Mouse (Mus musculus) midbrain, embryonic 16.5 days (tissue): ENCODE measurements around the gene Tmem163. TPM values are rescaled to one million over a fixed set of nuclear protein-coding genes. Genes with fewer than 3 reads are reported as not detected.

Experiments
- ATAC-seq: fragments of 200-750 bp; cut with Nextera tagmentation; 2 replicates; pipeline ENCODE4 v1.8.0; 2017; ENCODE audit warnings: moderate TSS enrichment
- H3K27ac ChIP-seq: fragments of 300-500 bp; sonication (generic); 2 replicates; pipeline ENCODE4 v1.5.1; 2014; ENCODE audit warnings: mild to moderate bottlenecking, low read length, mixed read lengths
- H3K27me3 ChIP-seq: fragments of 300-500 bp; sonication (generic); 2 replicates; pipeline ENCODE4 v1.6.1; 2014; ENCODE audit warnings: low read depth, low read length, mixed read lengths; ENCODE audit not compliant: control insufficient read depth, insufficient read depth
- H3K36me3 ChIP-seq: fragments of 300-500 bp; sonication (generic); 2 replicates; pipeline ENCODE4 v1.6.1; 2014; ENCODE audit warnings: mild to moderate bottlenecking, low read length, moderate library complexity, mixed read lengths; ENCODE audit not compliant: control insufficient read depth, insufficient read depth
- H3K4me1 ChIP-seq: fragments of 300-500 bp; sonication (generic); 2 replicates; pipeline ENCODE4 v1.6.1; 2014; ENCODE audit warnings: mild to moderate bottlenecking, low read length, mixed read lengths; ENCODE audit not compliant: control insufficient read depth, insufficient read depth
- H3K4me2 ChIP-seq: fragments of 300-500 bp; sonication (generic); 2 replicates; pipeline ENCODE4 v1.6.1; 2014; ENCODE audit warnings: mild to moderate bottlenecking, low read length, mixed read lengths
- H3K4me3 ChIP-seq: fragments of 300-500 bp; sonication (generic); 2 replicates; pipeline ENCODE4 v1.5.1; 2014; ENCODE audit warnings: low read depth, mild to moderate bottlenecking, low read length, moderate library complexity, mixed read lengths
- H3K9ac ChIP-seq: fragments of 300-500 bp; sonication (generic); 2 replicates; pipeline ENCODE4 v1.6.1; 2014; ENCODE audit warnings: low read depth, low read length, mixed read lengths
- H3K9me3 ChIP-seq: fragments of 300-500 bp; sonication (generic); replicated peaks from 2 replicates; pipeline ENCODE4 v1.6.1; 2014; ENCODE audit warnings: mild to moderate bottlenecking, low read length, mixed read lengths; ENCODE audit not compliant: control insufficient read depth, poor library complexity, severe bottlenecking
- WGBS: fragments of 180-500 bp; shearing (Covaris S2); extraction: QIAGEN DNeasy Blood & Tissue Kit; methylation state at CpG from one replicate; pipeline ENCODE4 v1.1.7; 2014; 5-methylcytosine and 5-hydroxymethylcytosine counted together
- polyA plus RNA-seq: library from polyadenylated mRNA; unstranded; fragments of >200 nt; fragmentation: Nextera tagmentation; extraction: Ambion mirVana; gene quantifications from 2 replicates; pipeline ENCODE4 v1.2.1, GENCODE M21; 2015

Gene Tmem163
- polyA plus RNA-seq, 1 experiment from 2014 or later = 68.7 TPM

DNA sequence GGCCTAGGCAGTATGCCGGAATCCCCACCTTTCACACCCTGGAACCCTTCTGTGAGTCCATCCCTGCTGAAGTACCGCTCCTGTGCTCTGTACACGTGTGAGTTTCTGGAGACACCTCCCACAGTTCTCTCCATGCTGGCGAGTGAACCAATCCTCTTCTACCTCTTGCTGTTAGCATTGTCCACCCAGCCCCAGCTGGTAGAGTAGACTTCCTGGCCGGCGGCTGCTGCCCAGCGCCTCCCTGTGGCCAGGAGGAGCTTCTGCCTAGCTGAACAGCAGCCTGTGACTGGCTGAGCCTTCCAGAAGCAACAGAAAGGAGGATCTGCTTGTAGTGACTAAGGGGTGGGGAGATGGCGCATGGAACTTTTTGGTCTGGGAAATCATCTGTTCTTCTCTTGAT, 195.2 kb downstream of the Tmem163 start:
- Histone ChIP-seq H3K4me2 (no peak overlapping the region), H3K4me1 (no peaks in the 10 kb centered on the region), H3K9me3 (no peaks in the 10 kb centered on the region), H3K27me3 (no peaks in the 10 kb centered on the region), H3K27ac (no peak overlapping the region), H3K9ac (no peak overlapping the region), H3K4me3 (no peak overlapping the region), H3K36me3 (no peaks in the 10 kb centered on the region)
- 0 out of 2 replicates have a peak, but pooled peaks have one; percentile 30 for ATAC-seq
- 92% methylated on average over 8 of the region's 8 CpGs for WGBS

DNA sequence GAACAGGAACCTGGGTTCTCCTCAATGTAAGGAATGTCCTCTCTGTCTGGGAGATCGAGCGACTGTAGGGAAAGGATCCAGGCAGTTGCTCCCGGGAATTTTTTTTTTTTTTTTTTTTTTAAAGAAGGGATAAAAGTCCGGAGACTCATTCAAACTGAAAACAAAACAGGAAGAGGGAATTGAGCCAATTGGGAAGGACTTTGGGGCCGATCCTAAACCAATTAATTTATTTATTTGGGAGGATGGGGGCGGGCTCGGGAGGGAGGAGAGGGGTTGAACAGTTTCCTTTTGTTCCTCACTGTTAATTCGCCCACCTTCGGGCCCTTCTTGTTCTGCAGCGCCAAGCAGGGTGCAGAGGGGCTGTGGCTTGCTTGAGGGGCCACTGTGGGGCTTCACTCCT, 196.4 kb downstream of the Tmem163 start:
- Histone ChIP-seq H3K4me1 (no peaks in the 10 kb centered on the region), H3K27me3 (no peaks in the 10 kb centered on the region), H3K9ac (no peak overlapping the region), H3K27ac (no peak overlapping the region), H3K4me2 (no peak overlapping the region), H3K9me3 (no peaks in the 10 kb centered on the region), H3K36me3 (no peaks in the 10 kb centered on the region), H3K4me3 (no peak overlapping the region)
- WGBS = 71% methylated on average over 10 of the region's 10 CpGs
- no peak for ATAC-seq

DNA sequence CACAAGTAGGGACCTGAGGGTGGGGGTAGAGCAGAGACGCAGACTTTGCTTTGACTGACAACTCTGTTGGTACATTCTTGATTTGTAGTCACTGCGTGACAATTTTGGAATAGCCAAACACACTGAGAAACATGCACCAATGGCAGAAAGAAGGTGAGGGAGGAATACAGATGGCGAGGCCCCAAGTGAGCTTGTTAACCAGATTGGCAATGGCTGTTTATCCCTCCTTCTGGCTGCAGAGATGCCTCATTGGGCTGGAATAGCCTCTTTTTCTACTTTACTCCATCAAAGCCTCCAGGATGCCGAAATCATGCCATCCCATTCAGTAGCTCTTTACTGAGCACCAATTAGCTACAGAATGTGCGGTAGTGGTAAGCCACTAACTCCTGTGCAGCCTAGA, 203.6 kb downstream of the Tmem163 start:
- no peaks in the 10 kb centered on the region for H3K27me3 ChIP-seq
- no peak overlapping the region for H3K4me3 ChIP-seq
- peaks cover 5% of the 10 kb centered on the region; the same call in 1 of the 2 replicates for H3K36me3 ChIP-seq
- ATAC-seq = no peak
- no peaks in the 10 kb centered on the region for H3K9me3 ChIP-seq
- WGBS = 90% methylated on average over 5 of the region's 5 CpGs
- no peak overlapping the region for H3K27ac ChIP-seq
- H3K4me2 ChIP-seq = no peak overlapping the region
- no peak overlapping the region for H3K9ac ChIP-seq
- no peaks in the 10 kb centered on the region for H3K4me1 ChIP-seq

DNA sequence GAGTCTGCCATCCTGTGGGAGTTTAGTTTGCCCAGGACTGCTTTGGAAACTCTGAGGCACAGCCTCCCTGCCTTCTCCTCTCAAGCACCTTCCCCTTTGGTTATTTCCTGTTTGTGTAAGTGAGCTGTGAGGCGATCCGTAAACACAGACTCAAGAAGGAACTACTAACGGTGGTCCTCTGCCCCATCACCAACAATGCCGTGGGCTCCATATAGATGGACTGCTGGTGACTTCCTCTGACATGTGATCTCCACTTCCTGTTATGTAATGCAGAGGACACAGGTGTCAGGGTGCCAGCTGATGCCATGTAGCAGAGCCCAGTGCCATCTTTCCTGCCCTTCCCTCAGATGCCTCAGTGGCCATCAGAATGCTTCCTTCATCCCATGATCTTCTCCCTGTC, 209.2 kb downstream of the Tmem163 start:
- Histone ChIP-seq H3K9ac (no peak overlapping the region), H3K27ac (no peak overlapping the region), H3K9me3 (no peaks in the 10 kb centered on the region), H3K4me1 (no peaks in the 10 kb centered on the region), H3K4me2 (no peak overlapping the region), H3K36me3 (peaks cover 3% of the 10 kb centered on the region; the same call in 1 of the 2 replicates), H3K27me3 (no peaks in the 10 kb centered on the region), H3K4me3 (no peak overlapping the region)
- WGBS = 92% methylated on average over 4 of the region's 4 CpGs
- ATAC-seq = no peak

DNA sequence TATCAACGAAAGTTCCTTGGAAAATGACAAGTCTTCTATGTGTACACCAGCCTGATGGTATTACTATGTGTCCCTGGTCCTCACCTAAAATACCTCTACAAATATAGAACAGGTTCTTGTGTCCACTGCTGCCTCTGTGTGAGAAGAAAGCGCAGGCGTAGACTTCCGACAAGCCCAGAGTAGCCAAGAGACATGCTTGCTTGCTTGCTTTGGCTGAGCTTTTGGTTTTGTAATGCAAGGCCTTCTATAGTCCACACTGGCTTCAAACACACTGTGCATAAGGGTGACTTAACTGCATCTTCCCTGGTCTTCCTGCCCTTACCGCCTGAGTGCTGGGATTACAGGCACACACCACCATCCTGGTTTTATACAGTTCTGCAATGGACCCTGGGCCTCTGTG, 212.1 kb downstream of the Tmem163 start:
- no peak overlapping the region for H3K4me3 ChIP-seq
- no peak overlapping the region for H3K27ac ChIP-seq
- no peak overlapping the region for H3K4me2 ChIP-seq
- no peak overlapping the region for H3K9ac ChIP-seq
- peaks cover 3% of the 10 kb centered on the region; the same call in 1 of the 2 replicates for H3K36me3 ChIP-seq
- no peaks in the 10 kb centered on the region for H3K27me3 ChIP-seq
- H3K9me3 ChIP-seq = no peaks in the 10 kb centered on the region
- no peak for ATAC-seq
- H3K4me1 ChIP-seq = no peaks in the 10 kb centered on the region
- 96% methylated on average over 5 of the region's 5 CpGs for WGBS

DNA sequence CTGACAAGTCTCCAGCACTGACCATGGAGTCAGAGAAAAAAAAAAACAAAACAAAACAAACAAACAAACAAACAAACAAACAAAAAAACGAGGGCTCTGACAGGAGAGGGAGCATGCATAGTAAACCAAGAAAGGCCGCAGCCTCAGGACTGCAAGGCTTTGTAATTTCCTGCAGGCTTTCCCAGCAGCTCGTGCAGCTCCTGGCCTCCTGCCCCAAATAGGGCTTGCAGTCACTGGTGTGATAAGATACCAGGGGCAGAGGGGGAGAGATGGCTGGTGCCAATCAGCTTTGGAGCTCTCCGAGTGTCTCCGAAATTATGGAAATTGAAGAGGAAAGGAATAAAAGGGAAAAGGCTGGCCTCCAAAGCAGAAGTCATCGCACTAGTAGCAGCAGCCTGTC, 214.1 kb downstream of the Tmem163 start:
- Histone ChIP-seq H3K9ac (peak overlapping the region; percentile 35; the same call in 1 of the 2 replicates), H3K27ac (peak overlapping the region; percentile 64), H3K4me1 (no peaks in the 10 kb centered on the region), H3K4me3 (no peak overlapping the region), H3K4me2 (no peak overlapping the region), H3K27me3 (no peaks in the 10 kb centered on the region), H3K9me3 (no peaks in the 10 kb centered on the region), H3K36me3 (no peaks in the 10 kb centered on the region)
- no peak for ATAC-seq
- WGBS = 57% methylated on average over 6 of the region's 6 CpGs

DNA sequence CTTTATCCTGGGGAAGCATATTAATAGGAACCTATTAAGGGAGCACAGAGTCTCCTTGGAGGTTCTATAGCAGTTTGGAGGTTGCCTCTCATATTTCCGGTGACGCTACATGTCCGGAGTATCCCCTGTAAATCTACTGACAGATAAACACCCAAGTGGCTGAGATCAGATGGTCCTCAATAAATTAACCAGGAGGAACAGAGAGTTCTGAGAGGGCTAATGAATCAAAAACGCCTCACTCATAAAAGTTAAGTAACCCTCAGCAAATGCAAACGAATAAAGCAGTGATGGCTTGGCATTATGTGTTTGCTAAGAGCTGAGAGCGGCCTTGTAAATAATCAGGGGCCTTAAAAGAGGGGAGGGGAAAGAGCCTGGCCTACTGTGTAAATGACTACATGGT, 215.3 kb downstream of the Tmem163 start:
- no peaks in the 10 kb centered on the region for H3K27me3 ChIP-seq
- WGBS = 78% methylated on average over 6 of the region's 6 CpGs
- ATAC-seq = no peak
- no peak overlapping the region for H3K27ac ChIP-seq
- no peaks in the 10 kb centered on the region for H3K36me3 ChIP-seq
- H3K4me1 ChIP-seq = no peaks in the 10 kb centered on the region
- no peaks in the 10 kb centered on the region for H3K9me3 ChIP-seq
- no peak overlapping the region for H3K4me3 ChIP-seq
- H3K9ac ChIP-seq = no peak overlapping the region
- H3K4me2 ChIP-seq = no peak overlapping the region

DNA sequence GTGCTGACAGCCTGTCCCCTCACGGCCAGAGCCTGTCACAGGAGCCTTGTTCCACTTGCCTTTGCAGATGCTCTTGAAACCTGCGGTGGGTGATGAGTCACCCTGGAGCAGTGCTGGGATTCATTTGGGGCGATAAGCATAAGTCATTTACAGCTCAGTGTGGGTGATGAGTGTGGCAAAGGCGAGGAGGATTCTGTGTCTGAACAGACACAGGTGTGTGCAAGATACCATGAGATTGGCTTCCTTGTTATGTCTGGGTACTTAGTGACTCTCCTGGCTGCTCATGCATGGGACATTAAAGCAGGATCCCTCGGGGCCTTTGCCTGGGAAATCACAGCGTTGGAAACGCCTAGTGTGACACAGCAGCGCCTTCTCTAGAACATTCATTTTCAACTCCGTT, 218.3 kb downstream of the Tmem163 start:
- Histone ChIP-seq H3K4me3 (no peak overlapping the region), H3K27ac (no peak overlapping the region), H3K9ac (no peak overlapping the region), H3K27me3 (no peaks in the 10 kb centered on the region), H3K9me3 (no peaks in the 10 kb centered on the region), H3K4me2 (no peak overlapping the region), H3K4me1 (peaks cover 6% of the 10 kb centered on the region; the same call in 1 of the 2 replicates), H3K36me3 (no peaks in the 10 kb centered on the region)
- no peak for ATAC-seq
- 75% methylated on average over 9 of the region's 9 CpGs for WGBS

DNA sequence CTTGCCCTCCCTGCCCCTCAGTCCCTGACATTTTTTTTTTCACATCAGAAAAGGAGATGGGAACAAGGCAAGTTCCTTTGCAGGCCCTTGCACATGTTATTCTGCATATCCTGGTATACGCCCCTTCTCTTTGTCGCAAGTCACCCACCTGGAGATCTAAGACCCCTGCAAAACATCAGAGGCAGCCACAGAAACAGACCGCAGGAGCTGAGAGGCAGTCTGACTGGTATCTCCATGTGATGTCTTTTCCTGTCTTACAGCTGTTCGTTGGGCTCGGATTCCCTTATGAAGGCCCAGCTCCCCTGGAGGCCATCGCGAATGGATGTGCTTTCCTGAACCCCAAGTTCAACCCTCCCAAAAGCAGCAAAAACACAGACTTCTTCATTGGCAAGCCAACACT, 219.8 kb downstream of the Tmem163 start:
- no peak for ATAC-seq
- Histone ChIP-seq H3K27ac (no peak overlapping the region), H3K27me3 (no peaks in the 10 kb centered on the region), H3K4me2 (no peak overlapping the region), H3K4me1 (peaks cover 6% of the 10 kb centered on the region; the same call in 1 of the 2 replicates), H3K9ac (no peak overlapping the region), H3K4me3 (no peak overlapping the region), H3K9me3 (no peaks in the 10 kb centered on the region), H3K36me3 (no peaks in the 10 kb centered on the region)
- WGBS = 76% methylated on average over 7 of the region's 7 CpGs
